Mouse (Mus musculus) frontal cortex, postnatal 10 days (tissue): ENCODE data around the gene Znhit6.

Source experiments
- DNase-seq, 2 experiments: peaks; one replicate each; pipeline ENCODE4 v3.0.0; 2022; ENCODE audit warnings: low spot score in 2 of 2, mixed read lengths in 1 of 2

Gene Znhit6

DNA sequence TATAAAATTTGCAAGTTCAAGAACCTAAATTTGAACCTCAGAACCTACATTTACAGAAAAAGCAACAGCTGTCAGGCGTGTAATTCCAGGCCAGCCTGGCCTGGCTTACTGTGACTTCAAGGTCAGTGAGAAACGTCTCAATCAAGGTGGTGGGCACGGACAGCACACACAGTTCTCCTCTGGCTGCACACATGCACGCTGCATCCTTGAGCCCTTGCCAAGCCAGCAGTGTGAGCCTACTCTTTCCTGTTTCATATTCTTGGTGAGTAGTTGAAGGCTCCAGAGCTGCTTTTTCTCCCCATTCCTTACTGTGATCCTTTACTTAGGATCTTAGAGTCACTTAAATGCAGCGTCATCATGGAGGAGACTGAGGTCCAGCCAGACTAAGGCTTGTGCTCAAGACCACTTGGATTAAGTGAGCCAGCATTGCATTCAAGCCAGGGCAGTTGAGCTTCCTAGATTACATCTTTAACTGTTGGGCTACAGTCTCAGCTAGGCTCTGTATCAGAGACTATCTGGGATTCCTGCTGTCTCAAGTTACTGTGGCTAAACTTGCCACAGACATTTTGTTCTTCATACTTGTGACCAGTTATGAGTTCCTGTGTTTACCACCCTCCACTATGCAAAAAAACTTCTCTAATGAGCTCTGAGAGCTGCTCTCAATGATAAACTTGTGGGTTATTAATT lies 29.6 kb downstream of the Znhit6 start:
- DNase-seq: no peak

DNA sequence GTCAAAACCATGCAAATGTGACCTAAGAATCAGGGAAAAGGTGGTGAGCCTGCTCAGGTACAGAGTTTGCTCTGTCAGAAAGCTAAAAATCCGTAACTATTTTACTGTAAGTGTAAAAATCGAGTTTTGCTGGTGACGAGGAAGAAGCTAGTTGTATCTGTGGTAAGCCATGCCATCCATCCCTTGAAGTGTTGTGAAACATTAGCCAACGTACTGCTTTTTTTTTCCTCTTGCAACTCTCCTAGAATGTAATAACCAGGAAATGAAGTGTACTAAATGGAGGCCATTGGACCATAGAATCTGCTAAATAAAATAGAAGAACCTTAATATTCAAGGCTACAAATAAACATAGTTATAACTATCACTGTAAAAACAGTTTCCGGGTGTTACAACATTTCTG lies 32.3 kb downstream of the Znhit6 start:
- no peak for DNase-seq

DNA sequence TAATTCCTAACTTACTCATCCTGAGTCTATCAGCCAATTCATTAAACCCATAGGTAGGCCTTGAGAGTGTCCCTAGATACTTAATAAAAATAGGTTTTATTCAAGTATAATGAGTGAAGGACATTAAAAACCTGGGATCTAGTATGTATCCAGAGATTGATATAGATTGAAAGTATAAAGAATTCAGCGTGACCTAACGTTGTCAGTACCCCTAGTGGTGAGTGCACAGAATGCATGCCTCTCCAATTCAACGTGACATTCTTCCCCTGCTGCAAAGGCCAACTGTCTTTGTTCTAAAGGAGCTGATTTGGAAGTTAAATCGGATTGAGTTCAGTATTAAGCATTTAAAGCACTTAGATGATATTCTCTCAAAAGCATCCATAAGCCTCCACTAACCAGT lies 36.7 kb downstream of the Znhit6 start:
- no peak for DNase-seq

DNA sequence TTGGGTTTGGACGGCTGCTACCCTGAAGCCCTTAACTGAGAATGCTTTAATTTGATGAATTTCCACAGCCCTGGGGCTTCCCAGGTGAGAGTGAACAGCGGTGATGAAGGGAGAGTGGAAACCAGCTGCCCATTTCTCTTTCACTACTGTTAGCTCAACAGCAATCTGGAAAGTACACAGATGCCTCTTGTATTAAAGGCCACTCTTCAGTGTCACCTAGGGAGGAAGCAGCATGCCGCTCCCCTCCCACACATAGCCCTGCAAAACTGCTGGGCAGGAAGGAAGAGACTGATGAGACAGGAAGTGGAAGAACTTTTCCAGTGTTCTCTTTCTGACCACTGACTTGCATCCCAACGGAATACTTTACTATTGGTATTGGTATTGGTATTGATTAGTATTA lies 37.2 kb downstream of the Znhit6 start:
- DNase-seq: no peak

DNA sequence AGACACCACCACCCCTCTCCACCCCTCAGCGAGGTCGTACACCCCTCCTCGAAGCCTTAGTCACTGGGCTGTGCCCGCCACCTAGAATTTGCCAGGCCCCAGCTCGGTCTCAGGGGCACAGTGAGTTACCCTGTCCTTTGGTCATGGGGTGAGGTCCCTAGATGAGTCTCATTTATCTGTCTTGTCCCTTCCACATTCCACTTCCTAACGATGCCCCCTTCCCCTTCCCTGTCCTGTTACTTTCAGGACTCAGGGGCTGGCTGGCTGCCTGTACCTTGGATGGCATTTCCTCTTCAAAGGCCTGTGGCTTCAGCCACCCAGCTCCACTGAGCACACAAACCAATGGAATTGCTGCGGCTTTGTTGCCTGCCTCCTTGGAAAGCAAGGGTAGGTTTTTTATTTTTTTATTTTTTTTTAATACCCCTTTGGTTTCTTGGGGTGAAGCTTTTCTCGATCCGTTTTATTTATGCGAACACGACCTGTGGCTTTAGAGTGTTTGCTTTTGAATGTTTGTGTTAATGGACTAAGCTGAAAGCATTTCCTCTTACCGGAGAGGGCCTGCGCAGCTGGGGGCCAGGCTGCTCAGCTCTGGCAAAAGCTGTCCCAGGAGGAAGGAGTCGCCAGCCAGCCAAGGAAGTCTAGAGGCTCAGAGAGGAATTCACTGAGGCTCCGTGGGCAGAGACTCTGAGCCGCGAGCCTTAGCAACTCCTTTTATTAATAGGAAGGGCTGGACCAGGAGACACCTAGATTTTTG lies 38.5 kb downstream of the Znhit6 start:
- no peak for DNase-seq

DNA sequence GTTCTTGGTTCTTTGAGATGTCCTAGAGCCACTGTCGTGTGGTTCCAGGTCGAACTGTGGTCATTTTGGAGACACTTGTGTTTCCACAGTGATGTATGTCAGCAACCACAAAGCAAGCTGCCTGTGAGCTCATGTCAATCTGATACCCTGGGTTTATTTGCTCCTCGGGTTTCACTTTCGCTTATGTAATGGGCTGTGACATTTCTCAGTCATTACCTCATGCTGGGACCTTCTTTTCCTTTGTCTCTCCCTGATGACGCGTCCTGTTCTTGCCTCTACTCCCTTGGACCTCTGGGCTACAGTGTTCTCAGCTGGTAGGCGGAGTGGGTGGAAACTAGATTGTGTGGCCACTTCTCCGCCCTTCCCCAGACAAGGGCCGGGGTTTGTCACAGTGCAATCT lies 42.3 kb downstream of the Znhit6 start:
- DNase-seq: no peak

DNA sequence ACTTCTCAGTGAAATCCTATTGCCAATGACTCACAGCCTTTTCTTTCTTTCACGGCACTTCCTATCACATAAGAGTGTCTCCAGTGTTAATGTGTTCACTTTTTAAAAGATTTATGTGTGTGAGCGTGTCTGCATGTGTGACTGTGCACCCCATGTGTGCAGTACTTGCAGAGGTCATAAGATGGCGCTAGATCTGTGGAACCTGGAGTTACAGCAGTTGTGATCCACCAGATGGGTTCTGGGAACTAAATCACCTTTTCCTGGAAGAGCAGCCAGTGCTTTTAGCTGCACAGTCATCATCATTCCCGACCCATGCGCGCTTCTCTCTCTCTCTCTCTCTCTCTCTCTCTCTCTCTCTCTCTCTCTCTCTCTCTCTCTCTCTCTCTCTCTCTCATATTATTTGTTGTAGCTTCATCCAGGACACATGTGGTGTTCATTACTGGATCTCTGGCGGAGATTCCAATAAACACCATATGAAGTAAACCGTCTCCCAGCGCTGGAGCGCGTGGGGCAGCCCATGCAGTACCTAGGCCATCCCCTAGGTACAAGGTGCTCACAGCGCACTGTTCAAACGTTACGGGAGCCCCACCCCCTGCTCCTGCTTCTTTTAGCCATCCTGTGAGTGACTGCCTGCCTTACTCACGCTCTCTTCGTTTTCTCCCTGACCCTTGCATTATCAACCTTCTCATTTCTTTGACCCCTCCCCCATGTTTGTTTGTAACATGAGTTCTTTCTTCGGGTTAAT lies 43.8 kb downstream of the Znhit6 start:
- no peak for DNase-seq

DNA sequence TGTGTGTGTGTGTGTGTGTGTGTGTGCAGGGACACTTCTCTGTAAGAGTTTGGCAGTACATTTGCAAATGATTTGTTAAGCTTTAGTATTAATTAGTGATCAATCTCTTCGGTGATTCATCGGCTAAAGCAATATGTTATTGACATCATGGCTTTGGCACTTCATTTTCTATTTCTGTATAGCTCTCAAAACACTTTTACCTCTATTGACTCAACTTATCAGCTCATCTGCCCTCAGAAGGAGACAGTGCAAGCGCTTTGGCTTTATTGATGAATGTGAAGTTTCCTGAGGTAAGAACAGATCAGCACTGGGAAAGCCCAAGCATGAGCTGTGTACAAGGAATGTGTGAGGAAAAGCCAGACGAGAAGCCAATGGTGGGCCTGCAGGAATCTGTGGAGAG lies 45.2 kb downstream of the Znhit6 start:
- DNase-seq: no peak

DNA sequence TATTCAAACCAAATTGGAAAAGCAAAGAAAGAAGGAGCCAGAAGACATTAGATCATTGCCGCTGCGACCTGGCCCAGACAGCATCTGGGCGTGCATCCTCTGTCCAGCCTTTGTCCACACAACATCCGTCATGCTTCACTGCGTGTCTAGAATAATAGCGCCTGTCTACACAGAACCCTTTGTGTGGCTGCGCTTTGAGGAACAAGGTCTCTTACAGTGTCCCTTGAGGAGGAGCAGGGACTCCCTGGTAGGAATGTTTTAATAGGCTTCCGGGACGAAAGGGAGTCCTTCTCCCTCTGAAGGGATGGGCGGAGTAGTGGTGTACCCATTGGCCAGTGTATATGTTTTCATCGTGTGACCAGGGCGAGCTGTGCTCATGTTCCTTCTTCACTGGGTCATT lies 47.0 kb downstream of the Znhit6 start:
- no peak for DNase-seq

DNA sequence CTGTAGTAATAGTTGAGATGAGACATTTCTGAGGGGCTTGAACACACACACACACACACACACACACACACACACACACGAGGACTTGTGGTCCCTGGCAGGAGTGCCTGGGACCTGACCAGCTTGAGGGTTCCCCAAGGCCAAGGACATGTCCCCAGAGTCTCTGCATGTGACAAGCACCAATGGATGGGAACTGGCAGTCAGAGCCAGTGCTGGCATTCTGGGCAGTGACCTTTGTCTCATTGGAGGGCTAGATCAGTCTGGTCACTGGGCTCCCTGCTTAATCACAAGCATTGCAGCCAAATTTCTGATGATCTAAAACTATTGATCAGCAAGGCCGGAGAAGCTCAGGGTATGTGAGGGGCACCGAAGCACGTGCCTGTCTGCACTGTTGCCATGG lies 48.8 kb downstream of the Znhit6 start:
- no peak for DNase-seq

DNA sequence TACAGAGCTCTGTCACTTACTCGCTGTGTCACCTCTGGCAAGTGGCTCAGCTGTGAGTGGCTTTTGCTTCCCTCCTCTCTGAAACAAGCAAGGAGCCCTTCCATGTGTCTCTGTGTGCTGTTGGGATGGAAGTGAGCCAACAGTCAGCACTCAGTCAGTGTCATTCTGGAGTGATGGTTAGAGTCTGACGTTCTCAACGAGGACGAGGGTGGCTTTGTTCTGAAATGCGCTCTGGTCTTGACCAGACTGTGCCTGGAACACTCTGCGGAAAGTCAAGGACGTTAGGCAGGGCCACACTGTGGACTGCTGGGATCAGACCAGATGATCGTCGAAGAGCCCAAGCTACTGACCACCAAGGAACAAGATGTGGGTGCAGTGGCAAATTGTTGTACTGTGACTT lies 49.5 kb downstream of the Znhit6 start:
- no peak for DNase-seq

DNA sequence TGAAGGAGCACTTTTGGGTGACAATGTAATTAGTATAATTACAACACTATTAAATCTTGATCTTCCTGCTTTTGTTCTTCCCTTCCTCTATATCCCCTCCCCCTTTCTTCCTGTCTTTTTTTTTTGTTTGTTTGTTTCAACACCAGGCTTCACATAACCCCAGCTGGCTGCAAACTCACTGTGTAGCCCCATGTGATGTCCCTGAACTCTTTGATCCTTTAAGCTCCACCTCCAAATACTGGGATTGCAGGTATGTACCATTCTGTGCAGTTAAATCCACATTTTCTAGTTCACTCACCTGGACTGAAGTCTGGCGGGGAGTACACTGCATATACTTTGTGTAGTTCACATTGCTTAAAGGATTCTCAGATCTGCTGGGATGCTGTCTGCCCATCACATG lies 50.1 kb downstream of the Znhit6 start:
- no peak for DNase-seq

DNA sequence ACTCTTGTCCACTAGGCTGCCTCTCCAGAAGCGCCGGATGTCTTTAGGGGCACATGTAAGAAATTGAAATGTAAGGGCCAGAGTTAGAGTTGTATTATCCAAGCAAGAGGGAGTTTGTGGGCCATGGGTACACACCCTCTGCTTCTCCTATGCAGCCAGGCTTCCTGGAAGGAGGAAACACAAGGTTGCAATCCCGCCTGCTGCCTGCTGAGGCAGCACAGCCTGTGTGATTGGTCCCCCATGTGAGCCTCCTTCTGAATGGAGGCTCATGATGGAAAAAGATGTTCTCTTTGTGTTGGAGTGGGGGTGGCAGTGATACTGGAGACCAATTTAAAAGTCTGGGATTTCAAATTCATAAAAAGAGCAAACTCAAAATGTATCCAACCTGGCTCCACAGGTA lies 51.8 kb downstream of the Znhit6 start:
- no peak for DNase-seq

DNA sequence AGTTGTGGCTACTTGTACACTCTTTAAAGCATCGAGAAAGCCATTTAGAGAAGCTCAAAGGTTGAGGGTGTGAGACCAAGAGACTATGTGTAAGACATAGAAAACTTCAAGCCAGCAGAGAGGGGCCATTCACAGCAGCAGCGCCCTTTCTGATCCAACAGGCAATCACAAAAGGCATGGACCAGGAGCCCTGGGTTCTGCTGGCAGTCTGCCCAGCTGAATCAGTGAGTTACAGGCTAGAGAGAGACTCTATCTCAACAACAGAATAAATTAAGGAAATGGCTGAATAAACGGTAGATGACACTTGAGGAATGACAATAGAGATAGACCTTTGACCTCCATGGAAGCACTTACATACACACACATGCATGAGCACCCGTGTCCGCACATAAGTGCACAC lies 52.6 kb downstream of the Znhit6 start:
- no peak for DNase-seq

DNA sequence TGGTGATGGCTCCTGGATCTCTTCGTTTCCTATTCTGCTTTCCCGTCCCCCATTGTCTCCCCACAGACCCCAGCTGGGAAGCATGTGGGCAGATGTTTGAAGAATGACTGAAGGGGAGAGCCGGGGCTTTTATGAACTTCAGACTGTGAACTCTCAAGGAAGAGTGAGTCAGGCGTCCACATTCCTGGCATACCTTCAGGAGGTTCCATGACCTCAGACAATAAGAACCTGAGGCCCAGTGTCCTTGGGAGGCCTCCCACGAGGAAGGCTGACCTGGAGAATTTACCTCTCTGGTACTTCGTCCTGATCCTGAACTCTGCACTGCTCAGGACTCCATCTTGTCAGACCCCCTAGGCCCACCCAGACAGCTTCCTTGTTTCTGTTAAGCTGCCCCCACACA lies 56.9 kb downstream of the Znhit6 start:
- no peak for DNase-seq

DNA sequence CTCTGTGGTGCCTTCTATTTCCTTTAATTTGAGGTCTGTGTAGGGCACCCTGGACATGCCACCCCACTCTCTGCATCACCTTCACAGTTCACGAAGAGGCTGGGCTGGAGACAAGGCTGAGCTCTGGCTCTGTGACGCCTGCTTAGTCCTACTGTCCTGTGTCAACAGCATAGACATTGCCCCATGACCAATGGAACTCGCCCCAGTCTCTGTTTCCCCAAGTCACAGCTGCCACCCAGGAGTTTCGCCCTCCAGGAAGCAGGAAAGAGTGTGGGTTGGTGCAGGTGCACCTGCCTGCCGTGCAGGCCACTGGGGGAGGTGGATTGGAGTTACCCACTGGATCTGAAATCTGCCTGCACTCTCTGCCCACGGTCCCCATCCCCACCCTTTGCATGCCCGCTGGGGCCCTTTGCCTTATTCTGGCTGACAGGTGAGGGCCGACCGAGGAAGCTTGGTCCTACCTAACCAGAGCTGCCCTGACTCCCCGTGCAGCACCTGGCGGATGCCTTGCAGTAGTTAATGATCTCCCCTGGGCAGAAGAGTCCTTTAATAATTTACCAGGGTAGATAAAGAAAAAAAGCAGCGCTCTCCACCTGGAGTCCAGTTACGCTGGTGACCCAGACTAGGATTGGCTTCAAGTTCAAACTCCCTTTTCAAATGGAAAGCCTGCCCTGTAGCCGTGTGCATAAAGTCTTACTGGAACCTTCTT lies 58.2 kb downstream of the Znhit6 start:
- DNase-seq: no peak

DNA sequence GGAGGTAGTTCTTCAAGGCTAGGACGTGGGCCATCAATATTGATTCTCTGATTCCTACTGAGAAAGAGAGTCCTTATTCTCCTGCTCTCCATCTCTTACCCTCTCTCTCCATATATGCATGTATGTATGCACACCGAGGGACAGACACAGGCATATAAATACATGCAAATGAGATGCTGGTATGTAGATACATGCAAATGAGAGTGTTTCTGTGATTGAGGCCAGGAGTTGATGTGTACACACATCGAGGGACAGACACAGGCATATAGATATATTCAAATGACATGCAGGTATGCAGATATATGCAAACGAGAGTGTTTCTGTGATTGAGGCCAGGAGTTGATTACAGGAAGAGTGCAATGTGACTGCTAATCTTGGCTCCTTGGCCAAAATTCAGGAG lies 64.2 kb downstream of the Znhit6 start:
- DNase-seq: no peak

DNA sequence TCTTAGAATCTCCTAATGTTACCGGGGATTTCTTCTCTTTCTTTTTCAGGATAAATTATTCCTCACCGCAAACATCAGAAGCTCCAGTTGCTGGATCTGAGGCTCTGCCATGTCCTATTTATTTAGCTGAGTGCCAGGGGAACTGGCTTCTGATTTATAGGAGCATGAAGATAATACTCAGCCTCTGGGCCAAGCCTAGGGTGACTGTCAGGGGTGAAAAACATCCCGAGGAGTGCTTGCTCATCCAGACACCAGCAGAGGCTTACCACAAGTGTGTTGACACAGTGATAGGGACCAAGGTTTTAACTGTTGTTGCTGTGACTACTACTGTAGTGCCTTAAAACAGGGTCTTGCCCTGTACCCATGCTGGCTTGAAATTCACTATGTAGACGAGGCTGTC lies 64.6 kb downstream of the Znhit6 start:
- no peak for DNase-seq

DNA sequence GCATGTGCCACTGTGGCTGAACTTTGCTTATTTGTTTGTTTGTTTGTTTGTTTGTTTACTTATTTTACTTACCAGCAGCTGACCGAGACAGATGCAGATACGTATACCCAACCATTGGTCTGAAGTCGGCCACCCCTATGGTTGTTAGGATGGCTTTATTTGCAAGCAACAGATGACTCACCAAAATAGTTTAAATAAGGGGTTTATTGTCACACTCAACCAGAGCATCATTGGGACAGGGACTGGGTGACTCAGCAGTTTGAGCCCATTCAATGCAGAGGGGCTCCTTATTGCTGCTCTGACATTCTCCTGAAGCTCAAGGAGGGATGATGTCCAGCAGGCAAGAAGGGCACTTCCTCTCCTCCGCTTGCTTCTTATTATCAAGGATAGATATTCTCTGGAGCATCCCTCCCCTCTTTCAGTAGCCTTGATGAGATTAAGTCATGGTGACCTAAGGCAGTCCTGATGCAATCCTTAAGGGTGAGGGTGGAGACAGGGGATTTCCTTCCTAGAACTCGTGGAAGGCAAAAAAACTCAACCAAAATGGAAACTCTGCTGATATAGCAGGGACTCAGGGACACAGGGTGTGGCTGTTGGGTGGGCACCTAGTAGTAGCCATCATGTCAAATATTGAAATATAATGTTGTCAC lies 65.2 kb downstream of the Znhit6 start:
- no peak for DNase-seq

DNA sequence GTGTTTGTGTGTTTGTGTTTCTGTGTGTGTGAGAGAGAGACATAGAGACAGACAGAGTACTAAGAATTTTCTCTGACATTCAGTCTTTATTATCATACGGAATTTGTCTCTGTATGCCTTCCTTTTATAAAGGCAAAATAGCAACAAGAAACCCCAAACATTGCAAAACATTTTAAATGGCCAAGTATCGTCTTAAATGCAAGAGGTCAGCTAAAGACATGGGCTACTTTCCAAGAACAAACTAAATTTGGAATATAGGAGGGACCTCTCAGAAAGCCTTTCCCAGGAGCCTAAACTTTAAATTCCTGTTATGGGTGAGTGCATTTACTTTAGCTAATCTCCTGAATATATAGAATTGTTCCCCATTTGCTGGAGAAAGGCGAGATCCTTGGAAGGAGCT lies 65.9 kb downstream of the Znhit6 start:
- DNase-seq: no peak

DNA sequence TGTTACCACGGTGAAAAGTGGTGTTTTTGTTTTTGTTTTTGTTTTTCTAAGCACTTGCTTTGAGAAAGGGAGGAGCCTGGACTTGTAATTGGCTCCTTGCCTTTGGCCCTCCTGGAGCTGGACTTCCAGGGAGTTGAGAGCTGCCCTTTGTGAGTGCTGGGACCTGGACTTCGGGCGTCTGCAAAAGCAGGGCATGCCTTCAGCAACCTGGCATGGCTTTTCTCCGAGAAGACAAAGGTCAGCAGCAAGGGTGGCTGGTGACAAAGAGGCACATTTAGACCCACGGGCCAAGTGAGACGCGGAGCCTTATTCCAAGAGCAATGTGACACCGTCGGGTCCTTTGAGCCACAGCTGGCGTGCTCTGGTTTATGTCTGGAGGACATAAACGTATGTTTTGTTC lies 66.9 kb downstream of the Znhit6 start:
- no peak for DNase-seq

DNA sequence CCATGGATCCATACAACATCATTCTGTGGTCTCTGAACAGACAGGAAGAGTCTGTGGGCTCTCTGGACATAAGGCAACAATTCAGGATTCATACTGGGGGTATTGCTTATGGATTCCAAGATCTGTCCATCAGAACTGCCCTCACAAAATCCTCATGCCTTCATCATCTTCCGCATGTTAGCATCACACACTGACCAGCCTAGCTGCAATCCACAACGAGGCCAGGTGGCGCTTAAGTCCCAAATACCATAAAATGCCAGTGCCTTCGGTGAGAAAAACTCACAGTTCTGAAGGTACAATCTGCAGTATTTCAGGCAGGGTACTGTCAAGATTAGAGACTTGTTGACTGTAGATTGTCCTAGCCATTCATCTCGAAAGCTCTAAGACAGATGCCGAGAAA lies 69.5 kb downstream of the Znhit6 start:
- no peak for DNase-seq
